In genomic region chr5:137338663-137339289, GRCm38 (mm10) we compare ENCODE assay signal across 8 mouse cellular contexts. TPM values are rescaled to one million over a fixed set of nuclear protein-coding genes. Genes with fewer than 3 reads are reported as not detected.
DNase-seq lines count a peak whose midpoint lies in the region; ATAC-seq and TF ChIP-seq lines count a peak whose summit lies in the region.

No protein-coding gene starts in this region.

- H3K4me2 ChIP-seq in hindbrain, embryonic 15.5 days: peak overlapping the region; percentile 88
- H3K4me2 ChIP-seq in liver, embryonic 15.5 days: peak overlapping the region; percentile 81
- H3K4me2 ChIP-seq in neural tube, embryonic 14.5 days (ENCODE audit: low read depth, low read length): peak overlapping the region; percentile 88

- peak overlapping the region; percentile 52 for H3K9ac ChIP-seq in hindbrain, embryonic 15.5 days
- H3K9ac ChIP-seq in liver, embryonic 15.5 days: peak overlapping the region; percentile 57
- peak overlapping the region; percentile 66 for H3K9ac ChIP-seq in neural tube, embryonic 14.5 days (replicated peaks; ENCODE audit: low read depth, low read length)

- peak overlapping the region; percentile 72 for H3K4me3 ChIP-seq in bone marrow, adult 2 months (replicated peaks; ENCODE audit: control insufficient read depth, low read depth, low read length)
- peak overlapping the region; percentile 77 for H3K4me3 ChIP-seq in gastrocnemius, adult 2 months
- H3K4me3 ChIP-seq in hindbrain, embryonic 15.5 days: peak overlapping the region; percentile 39
- H3K4me3 ChIP-seq in liver, embryonic 15.5 days (replicated peaks): peak overlapping the region; percentile 61
- peak overlapping the region; percentile 37 for H3K4me3 ChIP-seq in neural tube, embryonic 14.5 days (ENCODE audit: low read depth, low read length)

- intact Hi-C loops in gastrocnemius, adult 2 months (cut with DNase I): loop anchor here (10.0 kb wide), 1 partner anchor 166 kb away; the partner anchor contains the start of gene Pop7

- H3K9me3 ChIP-seq in hindbrain, embryonic 15.5 days: no peaks in the 10 kb centered on the region
- H3K9me3 ChIP-seq in liver, embryonic 15.5 days (replicated peaks): no peaks in the 10 kb centered on the region
- no peaks in the 10 kb centered on the region for H3K9me3 ChIP-seq in neural tube, embryonic 14.5 days (ENCODE audit: control insufficient read depth, low read length)

- no peak overlapping the region for H3K27ac ChIP-seq in bone marrow, adult 2 months (ENCODE audit: control insufficient read depth, insufficient read depth, low read depth, low read length, poor library complexity)
- peak overlapping the region; percentile 92 for H3K27ac ChIP-seq in gastrocnemius, adult 2 months
- H3K27ac ChIP-seq in hindbrain, embryonic 15.5 days (replicated peaks): peak overlapping the region; percentile 82
- H3K27ac ChIP-seq in liver, embryonic 15.5 days (replicated peaks): peak overlapping the region; percentile 66
- peak overlapping the region; percentile 72 for H3K27ac ChIP-seq in neural tube, embryonic 14.5 days (ENCODE audit: low read depth, low read length)

- no peaks in the 10 kb centered on the region for H3K36me3 ChIP-seq in hindbrain, embryonic 15.5 days
- H3K36me3 ChIP-seq in liver, embryonic 15.5 days (replicated peaks): no peaks in the 10 kb centered on the region
- no peaks in the 10 kb centered on the region for H3K36me3 ChIP-seq in neural tube, embryonic 14.5 days (ENCODE audit: control insufficient read depth, insufficient read depth, low read length)

- no peak for TF ChIP-seq POLR2A in bone marrow, adult 2 months (IDR thresholded peaks at IDR 0.05; ENCODE audit: borderline replicate concordance, control insufficient read depth, low read depth, low read length)

- TF ChIP-seq CTCF in bone marrow, adult 2 months (IDR thresholded peaks at IDR 0.05; ENCODE audit: control insufficient read depth, insufficient read depth, low read length): no peak
- TF ChIP-seq CTCF in gastrocnemius, adult 2 months (IDR thresholded peaks at IDR 0.05): no peak

- peaks cover 3% of the 10 kb centered on the region; the same call in 1 of the 2 replicates for H3K4me1 ChIP-seq in bone marrow, adult 2 months (ENCODE audit: control insufficient read depth, insufficient read depth, low read length)
- peaks cover 26% of the 10 kb centered on the region for H3K4me1 ChIP-seq in hindbrain, embryonic 15.5 days (replicated peaks)
- H3K4me1 ChIP-seq in liver, embryonic 15.5 days (replicated peaks): peaks cover 44% of the 10 kb centered on the region
- peaks cover 12% of the 10 kb centered on the region; the same call in 1 of the 2 replicates for H3K4me1 ChIP-seq in neural tube, embryonic 14.5 days (ENCODE audit: control insufficient read depth, insufficient read depth, low read length)

- DNase-seq in adrenal gland, adult 2 months: peak; percentile 68
- no peak for DNase-seq in adrenal gland, postnatal 25 days
- peak; percentile 61 for DNase-seq in gastrocnemius, adult 2 months
- DNase-seq in spleen, adult 18-20 months: no peak

- no peaks in the 10 kb centered on the region for H3K27me3 ChIP-seq in hindbrain, embryonic 15.5 days
- peaks cover 4% of the 10 kb centered on the region for H3K27me3 ChIP-seq in liver, embryonic 15.5 days
- no peaks in the 10 kb centered on the region for H3K27me3 ChIP-seq in neural tube, embryonic 14.5 days (ENCODE audit: control insufficient read depth, insufficient read depth, low read length)

- 0% methylated on average over 11 of the region's 11 CpGs for WGBS in bone marrow, adult 2 months
- 1% methylated on average over 11 of the region's 11 CpGs for WGBS in hindbrain, embryonic 15.5 days
- WGBS in liver, embryonic 15.5 days (ENCODE audit: insufficient replicate concordance): under 1% methylated on average over 11 of the region's 11 CpGs
- WGBS in neural tube, embryonic 14.5 days: under 1% methylated on average over 11 of the region's 11 CpGs

- peak; percentile 29 for ATAC-seq in hindbrain, embryonic 15.5 days (ENCODE audit: low FRiP score, low read depth)
- ATAC-seq in liver, embryonic 15.5 days (ENCODE audit: insufficient read depth): peak; percentile 23; the same call in 1 of the 2 replicates
- ATAC-seq in neural tube, embryonic 14.5 days (ENCODE audit: low read depth): peak; percentile 7; the same call in 1 of the 2 replicates

RNA-seq across cellular contexts. Expression of gene Slc12a9, which starts 5.4 kb away (rescaled TPM):
- total RNA-seq in adrenal gland, adult 2 months (2021): 10 to 100 TPM in 1 of 2 experiments, 1 to 10 TPM in 1; 7.3 to 12.4 TPM
- 30.4 and 33.0 TPM in 2 replicates for polyA plus RNA-seq in adrenal gland, adult 2 months (2012; rRNA removed)
- total RNA-seq in adrenal gland, postnatal 25 days (2021): 9.2 and 17.7 TPM in 2 replicates
- 10.9 and 14.4 TPM in 2 replicates for polyA plus RNA-seq in bone marrow, adult 2 months (2011; ENCODE audit: insufficient read depth, insufficient read length, low replicate concordance, missing spikeins)
- 1 to 10 TPM; 2.0 to 2.4 TPM for total RNA-seq in gastrocnemius, adult 2 months (2021)
- 24.6 and 26.8 TPM in 2 replicates for polyA plus RNA-seq in hindbrain, embryonic 15.5 days (2015; fragmentation: Nextera tagmentation; extraction: Ambion mirVana)
- 3.2 and 3.8 TPM in 2 replicates for polyA plus RNA-seq in liver, embryonic 15.5 days (2015; fragmentation: Nextera tagmentation; extraction: Ambion mirVana)
- polyA plus RNA-seq in neural tube, embryonic 14.5 days (2014; fragmentation: Nextera tagmentation; extraction: Ambion mirVana): 16.4 and 17.8 TPM in 2 replicates

RNA-seq across cellular contexts. Expression of gene Ephb4, which starts 11.1 kb away (rescaled TPM):
- total RNA-seq in adrenal gland, adult 2 months (2021): 10 to 100 TPM; 44.3 to 68.9 TPM
- 54.6 and 59.9 TPM in 2 replicates for polyA plus RNA-seq in adrenal gland, adult 2 months (2012; rRNA removed)
- 54.6 and 70.5 TPM in 2 replicates for total RNA-seq in adrenal gland, postnatal 25 days (2021)
- polyA plus RNA-seq in bone marrow, adult 2 months (2011; ENCODE audit: insufficient read depth, insufficient read length, low replicate concordance, missing spikeins): 3.1 and 4.5 TPM in 2 replicates
- 10 to 100 TPM; 12.5 to 15.5 TPM for total RNA-seq in gastrocnemius, adult 2 months (2021)
- 8.2 and 8.4 TPM in 2 replicates for polyA plus RNA-seq in hindbrain, embryonic 15.5 days (2015; fragmentation: Nextera tagmentation; extraction: Ambion mirVana)
- 7.6 and 8.6 TPM in 2 replicates for polyA plus RNA-seq in liver, embryonic 15.5 days (2015; fragmentation: Nextera tagmentation; extraction: Ambion mirVana)
- polyA plus RNA-seq in neural tube, embryonic 14.5 days (2014; fragmentation: Nextera tagmentation; extraction: Ambion mirVana): 2.7 and 8.8 TPM in 2 replicates

RNA-seq across cellular contexts. Expression of gene Trip6, which starts 24.6 kb away (rescaled TPM):
- 10 to 100 TPM; 28.3 to 41.4 TPM for total RNA-seq in adrenal gland, adult 2 months (2021)
- polyA plus RNA-seq in adrenal gland, adult 2 months (2012; rRNA removed): 108 TPM in 2 replicates
- 32.3 and 40.8 TPM in 2 replicates for total RNA-seq in adrenal gland, postnatal 25 days (2021)
- polyA plus RNA-seq in bone marrow, adult 2 months (2011; ENCODE audit: insufficient read depth, insufficient read length, low replicate concordance, missing spikeins): 9.0 and 15.5 TPM in 2 replicates
- 1 to 10 TPM; 2.1 to 3.1 TPM for total RNA-seq in gastrocnemius, adult 2 months (2021)
- polyA plus RNA-seq in hindbrain, embryonic 15.5 days (2015; fragmentation: Nextera tagmentation; extraction: Ambion mirVana): 17.3 TPM in 2 replicates
- 8.2 and 11.2 TPM in 2 replicates for polyA plus RNA-seq in liver, embryonic 15.5 days (2015; fragmentation: Nextera tagmentation; extraction: Ambion mirVana)
- polyA plus RNA-seq in neural tube, embryonic 14.5 days (2014; fragmentation: Nextera tagmentation; extraction: Ambion mirVana): 8.0 and 11.5 TPM in 2 replicates

RNA-seq across cellular contexts. Expression of gene Srrt, which starts 31.3 kb away (rescaled TPM):
- total RNA-seq in adrenal gland, adult 2 months (2021): 100 to 1,000 TPM; 135 to 172 TPM
- polyA plus RNA-seq in adrenal gland, adult 2 months (2012; rRNA removed): 138 and 150 TPM in 2 replicates
- 164 and 195 TPM in 2 replicates for total RNA-seq in adrenal gland, postnatal 25 days (2021)
- polyA plus RNA-seq in bone marrow, adult 2 months (2011; ENCODE audit: insufficient read depth, insufficient read length, low replicate concordance, missing spikeins): 304 and 461 TPM in 2 replicates
- 10 to 100 TPM; 38.7 to 46.2 TPM for total RNA-seq in gastrocnemius, adult 2 months (2021)
- polyA plus RNA-seq in hindbrain, embryonic 15.5 days (2015; fragmentation: Nextera tagmentation; extraction: Ambion mirVana): 100 and 103 TPM in 2 replicates
- polyA plus RNA-seq in liver, embryonic 15.5 days (2015; fragmentation: Nextera tagmentation; extraction: Ambion mirVana): 68.0 and 76.9 TPM in 2 replicates
- polyA plus RNA-seq in neural tube, embryonic 14.5 days (2014; fragmentation: Nextera tagmentation; extraction: Ambion mirVana): 81.8 and 91.5 TPM in 2 replicates

RNA-seq across cellular contexts. Expression of gene Ufsp1, which starts 44.3 kb away (rescaled TPM):
- total RNA-seq in adrenal gland, adult 2 months (2021): 10 to 100 TPM in 1 of 2 experiments, 1 to 10 TPM in 1; 9.6 to 15.3 TPM
- polyA plus RNA-seq in adrenal gland, adult 2 months (2012; rRNA removed): 29.8 and 37.9 TPM in 2 replicates
- total RNA-seq in adrenal gland, postnatal 25 days (2021): 9.6 and 12.1 TPM in 2 replicates
- 74.0 and 131 TPM in 2 replicates for polyA plus RNA-seq in bone marrow, adult 2 months (2011; ENCODE audit: insufficient read depth, insufficient read length, low replicate concordance, missing spikeins)
- 10 to 100 TPM; 14.2 to 15.1 TPM for total RNA-seq in gastrocnemius, adult 2 months (2021)
- 20.1 and 24.0 TPM in 2 replicates for polyA plus RNA-seq in hindbrain, embryonic 15.5 days (2015; fragmentation: Nextera tagmentation; extraction: Ambion mirVana)
- 7.4 and 9.6 TPM in 2 replicates for polyA plus RNA-seq in liver, embryonic 15.5 days (2015; fragmentation: Nextera tagmentation; extraction: Ambion mirVana)
- 19.7 and 24.0 TPM in 2 replicates for polyA plus RNA-seq in neural tube, embryonic 14.5 days (2014; fragmentation: Nextera tagmentation; extraction: Ambion mirVana)

Comparison
In these comparisons a context has a peak if more than half of its experiments do, and no peak if none do; other contexts are left out.
1. DNase-seq: peak in adrenal gland, adult 2 months (single experiment) and gastrocnemius, adult 2 months (single experiment); none in adrenal gland, postnatal 25 days (single experiment) and spleen, adult 18-20 months (0 of 2).
2. Peak in every context shown above with its lines, with median percentiles within 50 percentile points of each other: H3K4me3 ChIP-seq, ATAC-seq, H3K4me2 ChIP-seq and H3K9ac ChIP-seq.